Comparison of ENCODE assay signal across 33 mouse cellular contexts in the genomic region with DNA sequence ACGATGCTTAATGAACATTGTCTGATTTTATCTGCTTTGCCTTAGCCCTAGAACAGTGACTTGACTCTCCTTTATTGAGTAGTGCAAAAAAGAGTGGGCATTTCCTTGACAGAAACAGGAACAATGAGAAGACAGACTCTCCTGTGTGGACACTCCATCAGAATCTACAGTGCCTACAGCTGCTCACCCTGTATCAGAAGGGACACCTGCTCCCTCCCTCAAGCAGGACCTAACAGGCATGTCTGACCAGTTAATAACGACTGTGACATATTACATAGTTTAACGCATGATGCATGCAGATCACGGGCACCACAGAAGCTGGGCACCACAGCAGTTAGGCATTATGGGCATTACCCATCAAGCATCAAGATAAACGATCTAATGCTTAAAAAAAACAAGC.
"Had no signal": no experiment of that assay in that cellular context is flagged by ENCODE, and none has a peak within 500 bp of the region (broad histone marks: within the 10 kb centered on the region; RNA-seq: fewer than 3 reads in every experiment).

No protein-coding gene starts in this region.

- DNase-seq: heart, adult 2 months; heart, postnatal 10 days; heart, postnatal 14 days; heart, postnatal 36 days; heart, postnatal 4 days; kidney, adult 11 months; kidney, adult 18-20 months; kidney, adult 2 months; kidney, adult 8-10 months; kidney, adult 9 months; kidney, postnatal 10 days; kidney, postnatal 14 days; kidney, postnatal 25 days; kidney, postnatal 36 days; kidney, postnatal 4 days; layer of hippocampus, adult 9-11 months; layer of hippocampus, postnatal 36 days had no signal

- H3K9me3 ChIP-seq: heart, embryonic 10.5 days; heart, embryonic 15.5 days; hindbrain, embryonic 13.5 days; hindbrain, embryonic 15.5 days; intestine, embryonic 15.5 days; kidney, embryonic 15.5 days had no signal

- ATAC-seq: hindbrain, embryonic 16.5 days; inflammation-experienced regulatory T-cells, adult 6 months; intestine, embryonic 15.5 days; intestine, embryonic 16.5 days; intestine, postnatal 0 days had no signal

- H3K9ac ChIP-seq: heart, embryonic 12.5 days; heart, embryonic 13.5 days; heart, embryonic 15.5 days; hindbrain, embryonic 13.5 days; hindbrain, embryonic 14.5 days; hindbrain, embryonic 15.5 days; intestine, embryonic 15.5 days; kidney, embryonic 15.5 days had no signal

- H3K4me1 ChIP-seq: hindbrain, embryonic 15.5 days; intestine, embryonic 15.5 days; kidney, embryonic 15.5 days had no signal

- H3K4me2 ChIP-seq: heart, embryonic 12.5 days; heart, embryonic 13.5 days; heart, embryonic 15.5 days; hindbrain, embryonic 13.5 days; hindbrain, embryonic 14.5 days; hindbrain, embryonic 15.5 days; intestine, embryonic 15.5 days; kidney, embryonic 15.5 days had no signal

- H3K27me3 ChIP-seq: heart, embryonic 12.5 days; heart, embryonic 13.5 days; heart, embryonic 15.5 days; hindbrain, embryonic 13.5 days; hindbrain, embryonic 15.5 days; intestine, embryonic 15.5 days; kidney, embryonic 15.5 days had no signal

- H3K36me3 ChIP-seq: heart, embryonic 10.5 days; heart, embryonic 12.5 days; heart, embryonic 15.5 days; hindbrain, embryonic 13.5 days; hindbrain, embryonic 15.5 days; intestine, embryonic 15.5 days; kidney, embryonic 15.5 days had no signal

- H3K4me3 ChIP-seq: heart, adult 2 months; heart, embryonic 10.5 days; heart, embryonic 12.5 days; heart, embryonic 13.5 days; heart, embryonic 15.5 days; hindbrain, embryonic 13.5 days; hindbrain, embryonic 15.5 days; intestine, embryonic 15.5 days; kidney, embryonic 15.5 days; layer of hippocampus, adult 2 months; left cerebral cortex, adult 2 months had no signal

- H3K27ac ChIP-seq: heart, adult 2 months; heart, embryonic 10.5 days; heart, embryonic 13.5 days; heart, embryonic 15.5 days; hindbrain, embryonic 13.5 days; hindbrain, embryonic 14.5 days; hindbrain, embryonic 15.5 days; intestine, embryonic 15.5 days; kidney, embryonic 15.5 days; kidney, postnatal 0 days; layer of hippocampus, adult 2 months; left cerebral cortex, adult 2 months had no signal
